Mouse (Mus musculus) lung, postnatal 0 days (tissue): ENCODE results near the gene Itpr1. TPM values are rescaled to one million over a fixed set of nuclear protein-coding genes. Genes with fewer than 3 reads are reported as not detected.

ENCODE experiments used
- ATAC-seq: fragments of 200-750 bp; cut with Nextera tagmentation; 2 replicates; pipeline ENCODE4 v1.8.0; 2017; ENCODE audit warnings: moderate library complexity
- DNase-seq: peaks from one replicate; pipeline ENCODE4 v3.0.0-alpha.2; 2016; ENCODE audit warnings: low spot score
- H3K27ac ChIP-seq: fragments of 300-500 bp; sonication (generic); 2 replicates; pipeline ENCODE4 v1.5.1; 2014; ENCODE audit warnings: antibody characterized with exemption, mild to moderate bottlenecking, low read length, mixed read lengths
- H3K27me3 ChIP-seq: fragments of 300-500 bp; sonication (generic); replicated peaks from 2 replicates; pipeline ENCODE4 v1.6.1; 2014; ENCODE audit warnings: low read length, mixed read lengths; ENCODE audit not compliant: insufficient read depth
- H3K36me3 ChIP-seq: fragments of 300-500 bp; sonication (generic); 2 replicates; pipeline ENCODE4 v1.6.1; 2014; ENCODE audit warnings: low read length, mixed read lengths; ENCODE audit not compliant: insufficient read depth
- H3K4me1 ChIP-seq: fragments of 300-500 bp; sonication (generic); 2 replicates; pipeline ENCODE4 v1.6.1; 2014; ENCODE audit warnings: antibody characterized with exemption, low read depth, low read length, mixed read lengths; ENCODE audit not compliant: insufficient read depth
- H3K4me2 ChIP-seq: fragments of 300-500 bp; sonication (generic); replicated peaks from 2 replicates; pipeline ENCODE4 v1.6.1; 2014; ENCODE audit warnings: low read depth, mild to moderate bottlenecking, low read length, moderate library complexity, mixed read lengths
- H3K4me3 ChIP-seq: fragments of 300-500 bp; sonication (generic); 2 replicates; pipeline ENCODE4 v1.5.1; 2014; ENCODE audit warnings: low read depth, low read length
- H3K9ac ChIP-seq: fragments of 300-500 bp; sonication (generic); replicated peaks from 2 replicates; pipeline ENCODE4 v1.6.1; 2014; ENCODE audit warnings: low read depth, mild to moderate bottlenecking
- H3K9me3 ChIP-seq: fragments of 300-500 bp; sonication (generic); 2 replicates; pipeline ENCODE4 v1.6.1; 2016; ENCODE audit warnings: low read length, mixed read lengths
- CTCF ChIP-seq: IDR thresholded peaks from 2 replicates; pipeline ENCODE4 v1.5.1; 2016; ENCODE audit warnings: antibody characterized with exemption, mild to moderate bottlenecking
- EP300 ChIP-seq: IDR thresholded peaks from 2 replicates; pipeline ENCODE4 v1.6.1; 2016; ENCODE audit warnings: antibody characterized with exemption, mild to moderate bottlenecking, control low read depth
- WGBS: fragments of 180-500 bp; shearing (Covaris S2); extraction: QIAGEN DNeasy Blood & Tissue Kit; methylation state at CpG from one replicate; pipeline ENCODE4 v1.1.7; 2014; 5-methylcytosine and 5-hydroxymethylcytosine counted together
- polyA plus RNA-seq: library from polyadenylated mRNA; unstranded; fragments of >200 nt; fragmentation: Nextera tagmentation; extraction: Ambion mirVana; gene quantifications from 2 replicates; pipeline ENCODE4 v1.2.1, GENCODE M21; 2015

Gene Itpr1
- polyA plus RNA-seq, 1 experiment from 2014 or later = 9.2 TPM

DNA sequence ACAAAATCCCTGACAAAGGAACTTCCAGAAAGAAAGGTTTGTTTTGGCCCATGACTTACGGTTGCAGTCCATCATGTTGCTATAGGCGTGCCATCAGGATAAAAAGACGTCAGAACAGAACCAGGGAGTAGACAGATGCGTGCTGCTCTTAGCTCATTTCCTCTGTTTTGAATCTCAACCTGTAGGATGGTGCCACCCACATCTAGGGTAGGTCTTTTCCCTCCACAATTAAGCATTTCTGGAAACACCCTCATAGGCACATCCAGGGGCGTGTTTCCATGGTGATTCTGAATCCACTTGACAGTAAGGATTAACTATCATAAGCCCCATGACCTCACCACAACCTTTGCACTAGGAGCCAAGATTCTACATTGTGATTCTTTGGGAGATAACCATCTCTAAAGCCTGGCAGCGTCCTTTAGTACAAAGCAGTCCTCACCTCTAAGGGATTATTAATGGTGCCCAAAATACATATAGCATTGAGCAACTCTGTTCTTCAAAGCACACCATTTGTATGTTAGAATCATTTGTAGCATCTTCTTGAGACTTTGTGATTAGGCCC lies 111.6 kb downstream of the Itpr1 start:
- no peak overlapping the region for H3K4me2 ChIP-seq
- WGBS = 72% methylated on average over 6 of the region's 6 CpGs
- TF ChIP-seq CTCF (no peak), EP300 (no peak)
- H3K9me3 ChIP-seq = no peaks in the 10 kb centered on the region
- H3K27me3 ChIP-seq = no peaks in the 10 kb centered on the region
- ATAC-seq (no peak), DNase-seq (no peak)
- H3K4me3 ChIP-seq = no peak overlapping the region
- no peaks in the 10 kb centered on the region for H3K36me3 ChIP-seq
- 0 out of 2 replicates have a peak, but pooled peaks cover 4% of the 10 kb centered on the region for H3K4me1 ChIP-seq
- H3K9ac ChIP-seq = no peak overlapping the region
- no peak overlapping the region for H3K27ac ChIP-seq

DNA sequence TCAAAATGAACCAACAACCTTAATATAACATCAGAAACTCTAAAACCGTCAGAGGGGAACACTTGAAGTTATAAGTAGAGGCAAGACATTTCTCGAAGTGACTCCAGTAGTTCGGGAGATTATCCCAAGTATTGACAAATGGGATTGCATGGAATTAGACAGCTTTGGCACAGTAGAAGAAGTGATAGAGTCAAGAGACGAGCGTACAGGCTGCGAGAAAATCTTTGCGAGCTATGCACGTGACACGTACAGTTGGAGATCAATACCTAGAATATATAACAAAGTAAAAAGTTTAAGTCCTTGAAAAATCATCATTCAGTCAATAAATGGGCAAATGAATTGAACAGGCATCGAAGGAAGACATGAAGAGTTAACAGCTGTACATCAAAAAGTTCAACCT lies 112.5 kb downstream of the Itpr1 start:
- 0 out of 2 replicates have a peak, but pooled peaks cover 4% of the 10 kb centered on the region for H3K4me1 ChIP-seq
- no peak overlapping the region for H3K4me3 ChIP-seq
- no peak overlapping the region for H3K27ac ChIP-seq
- ATAC-seq = no peak
- H3K9ac ChIP-seq = no peak overlapping the region
- 90% methylated on average over 10 of the region's 10 CpGs for WGBS
- TF ChIP-seq EP300 (no peak), CTCF (no peak)
- H3K27me3 ChIP-seq = no peaks in the 10 kb centered on the region
- no peak for DNase-seq
- no peaks in the 10 kb centered on the region for H3K9me3 ChIP-seq
- H3K36me3 ChIP-seq = no peaks in the 10 kb centered on the region
- H3K4me2 ChIP-seq = no peak overlapping the region

DNA sequence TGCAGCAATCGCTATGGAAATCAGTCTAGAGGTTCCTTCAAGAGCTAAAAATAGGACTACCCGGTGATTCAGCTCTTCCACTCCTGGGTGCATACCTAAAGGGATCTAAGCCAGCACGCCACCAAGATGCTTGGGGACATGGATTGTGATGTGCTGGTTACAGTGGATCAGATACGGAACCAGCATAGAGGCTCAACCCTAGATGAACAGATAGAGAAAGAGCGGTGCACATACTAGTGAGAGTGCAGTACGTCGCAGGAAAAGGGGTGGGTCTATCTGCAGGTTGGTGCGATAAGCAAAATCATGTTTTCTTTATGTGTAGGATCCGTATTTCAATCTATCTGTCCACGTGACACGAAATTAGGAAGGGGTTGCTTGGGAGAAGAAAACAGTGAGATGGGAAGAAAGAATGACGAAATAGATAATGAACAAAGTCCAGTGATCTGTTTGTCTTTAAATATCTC lies 113.1 kb downstream of the Itpr1 start:
- Histone ChIP-seq H3K4me3 (no peak overlapping the region), H3K4me2 (no peak overlapping the region), H3K9me3 (no peaks in the 10 kb centered on the region), H3K4me1 (0 out of 2 replicates have a peak, but pooled peaks cover 4% of the 10 kb centered on the region), H3K27ac (no peak overlapping the region), H3K27me3 (no peaks in the 10 kb centered on the region), H3K36me3 (no peaks in the 10 kb centered on the region), H3K9ac (no peak overlapping the region)
- ATAC-seq (no peak), DNase-seq (no peak)
- 86% methylated on average over 12 of the region's 12 CpGs for whole genome bisulfite sequencing
- no peak for TF ChIP-seq CTCF
- no peak for TF ChIP-seq EP300

DNA sequence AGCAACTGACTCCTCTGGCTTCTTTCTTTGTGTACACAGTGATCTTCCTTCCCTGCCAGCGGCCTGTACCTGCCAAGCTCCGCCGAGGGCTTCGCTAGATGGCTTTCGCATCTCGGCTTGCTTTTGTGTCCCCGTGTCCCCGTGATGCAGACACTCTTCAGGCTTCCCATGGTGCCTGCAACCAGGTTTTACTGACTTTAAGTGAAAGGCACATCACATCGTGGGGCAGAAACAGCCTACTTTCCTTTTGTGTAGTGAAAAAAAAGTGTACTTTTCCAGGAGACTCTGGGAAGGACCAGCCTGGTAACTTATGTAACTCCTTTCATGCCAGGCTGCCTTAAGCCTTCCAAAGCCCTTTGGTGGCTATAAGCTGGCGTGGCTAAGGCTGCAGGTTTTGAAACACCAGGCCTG lies 113.9 kb downstream of the Itpr1 start:
- no peak overlapping the region for H3K27ac ChIP-seq
- no peak for ATAC-seq

DNA sequence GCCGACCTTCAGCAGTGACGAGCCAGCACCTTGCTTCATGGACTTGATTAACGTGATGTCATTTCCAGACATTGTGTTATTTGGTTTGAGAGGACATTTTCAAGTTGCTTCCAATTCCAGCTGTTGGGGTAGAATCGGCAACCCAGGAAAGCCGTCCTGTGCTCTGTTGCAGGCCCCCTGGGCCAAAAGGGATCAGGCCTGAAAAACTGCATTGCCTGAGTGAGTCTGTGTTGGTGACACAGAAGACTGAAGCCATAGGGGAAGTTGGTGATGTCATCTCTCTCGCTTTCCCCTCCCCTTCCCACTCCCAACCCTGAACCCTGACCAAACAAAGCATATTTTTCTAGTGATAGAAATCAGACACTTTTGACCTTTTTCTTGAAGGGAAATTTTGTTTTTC lies 114.7 kb downstream of the Itpr1 start:
- no peak overlapping the region for H3K4me3 ChIP-seq
- H3K27ac ChIP-seq = no peak overlapping the region

More for the DNA sequence above, 113.9 kb downstream of the Itpr1 start:
- no peak for DNase-seq
- no peak overlapping the region for H3K9ac ChIP-seq
- no peaks in the 10 kb centered on the region for H3K36me3 ChIP-seq
- no peak for TF ChIP-seq CTCF
- no peak for TF ChIP-seq EP300
- no peaks in the 10 kb centered on the region for H3K9me3 ChIP-seq
- WGBS = 56% methylated on average over 10 of the region's 10 CpGs
- 0 out of 2 replicates have a peak, but pooled peaks cover 4% of the 10 kb centered on the region for H3K4me1 ChIP-seq
- no peak overlapping the region for H3K4me3 ChIP-seq
- H3K27me3 ChIP-seq = no peaks in the 10 kb centered on the region
- no peak overlapping the region for H3K4me2 ChIP-seq

DNA sequence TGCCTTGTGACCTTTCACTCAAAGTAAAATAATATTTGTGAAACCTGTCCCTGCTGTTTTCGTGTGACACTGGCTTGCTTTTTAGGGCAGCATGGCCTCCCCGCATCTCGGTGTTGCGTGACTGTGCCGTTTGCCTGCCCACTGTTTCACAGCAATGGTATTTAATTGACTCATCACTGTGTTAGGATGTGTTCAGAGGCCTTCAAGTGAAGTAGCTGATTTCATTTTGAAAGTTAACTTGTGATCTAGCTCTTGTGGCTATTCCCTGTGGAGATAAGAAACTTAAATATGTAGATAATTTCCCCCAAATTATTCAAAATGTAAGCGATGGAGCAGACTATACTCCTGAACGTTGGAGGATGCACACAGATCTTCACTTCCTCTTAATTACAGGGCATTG lies 115.4 kb downstream of the Itpr1 start:
- Histone ChIP-seq H3K4me2 (no peak overlapping the region), H3K27me3 (no peaks in the 10 kb centered on the region), H3K9ac (no peak overlapping the region), H3K27ac (no peak overlapping the region), H3K9me3 (no peaks in the 10 kb centered on the region), H3K4me1 (0 out of 2 replicates have a peak, but pooled peaks cover 4% of the 10 kb centered on the region), H3K36me3 (no peaks in the 10 kb centered on the region), H3K4me3 (no peak overlapping the region)
- TF ChIP-seq CTCF (no peak), EP300 (no peak)
- no peak for DNase-seq
- no peak for ATAC-seq
- 75% methylated on average over 7 of the region's 7 CpGs for WGBS

More for the DNA sequence above, 114.7 kb downstream of the Itpr1 start:
- Histone ChIP-seq H3K4me2 (no peak overlapping the region), H3K36me3 (no peaks in the 10 kb centered on the region), H3K9me3 (no peaks in the 10 kb centered on the region), H3K9ac (no peak overlapping the region), H3K4me1 (0 out of 2 replicates have a peak, but pooled peaks cover 4% of the 10 kb centered on the region), H3K27me3 (no peaks in the 10 kb centered on the region)
- TF ChIP-seq CTCF = no peak
- TF ChIP-seq EP300 = no peak
- 48% methylated on average over 6 of the region's 6 CpGs for WGBS
- ATAC-seq (no peak), DNase-seq (no peak)

DNA sequence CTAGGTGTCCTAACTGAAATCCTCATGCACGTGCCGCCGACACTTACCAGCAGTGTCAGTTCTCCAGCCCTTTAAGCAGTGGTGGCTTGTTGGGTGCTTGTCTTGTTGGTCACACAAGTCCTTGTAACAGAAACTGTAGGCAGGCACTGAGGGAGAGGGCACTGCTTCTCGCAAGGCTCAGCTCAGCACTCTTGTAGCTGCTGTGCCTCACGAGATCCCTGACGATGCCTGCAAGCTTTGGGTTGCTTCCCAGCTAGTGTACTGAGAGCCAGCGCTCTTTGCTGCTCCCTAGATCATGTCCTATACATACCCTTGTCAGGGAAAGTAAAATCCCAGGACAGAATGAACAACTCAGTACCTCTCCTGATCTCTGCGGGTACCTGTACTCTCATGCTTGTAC lies 117.6 kb downstream of the Itpr1 start:
- TF ChIP-seq EP300 = no peak
- no peak for TF ChIP-seq CTCF
- Histone ChIP-seq H3K27ac (no peak overlapping the region), H3K36me3 (no peaks in the 10 kb centered on the region), H3K4me2 (no peak overlapping the region), H3K4me3 (no peak overlapping the region), H3K9ac (no peak overlapping the region), H3K4me1 (0 out of 2 replicates have a peak, but pooled peaks cover 4% of the 10 kb centered on the region), H3K27me3 (no peaks in the 10 kb centered on the region), H3K9me3 (no peaks in the 10 kb centered on the region)
- no peak for DNase-seq
- no peak for ATAC-seq
- WGBS = 83% methylated on average over 8 of the region's 8 CpGs
